Mouse (Mus musculus): ENCODE data around the gene Cyp4b1.
"Not testable (repeated sequence)": the region's sequence is repeated elsewhere in the genome, so short reads cannot be mapped to it uniquely, and the experiment has no call there.

Cyp4b1 gene

GRCm38 (mm10) chr4:115647580-115647979 lies at the start of gene Cyp4b1:
Gene Cyp4b1, minus strand, starts transcription at chr4:115647723.
- no peak for DNase-seq (ENCODE audit: extremely low spot score)

GRCm38 (mm10) chr4:115686299-115686698 lies 38.8 kb upstream of the Cyp4b1 start:
- no peak for DNase-seq (ENCODE audit: extremely low spot score)

- no peak for DNase-seq (ENCODE audit: extremely low spot score)
Measured at GRCm38 (mm10) chr4:115659190-115659589, 11.7 kb upstream of the Cyp4b1 start.

GRCm38 (mm10) chr4:115657867-115658249 lies 10.3 kb upstream of the Cyp4b1 start:
- DNase-seq (ENCODE audit: extremely low spot score) = no peak

GRCm38 (mm10) chr4:115657104-115657866 lies 9.8 kb upstream of the Cyp4b1 start:
- peak; percentile 65 for DNase-seq (ENCODE audit: extremely low spot score)

- DNase-seq (ENCODE audit: extremely low spot score) = not testable (repeated sequence)
Measured at GRCm38 (mm10) chr4:115656535-115656922, 9.0 kb upstream of the Cyp4b1 start.

- not testable (repeated sequence) for DNase-seq (ENCODE audit: extremely low spot score)
Measured at GRCm38 (mm10) chr4:115655841-115656534, 8.5 kb upstream of the Cyp4b1 start.

- DNase-seq (ENCODE audit: extremely low spot score) = no peak
Measured at GRCm38 (mm10) chr4:115650866-115651265, 3.3 kb upstream of the Cyp4b1 start.

GRCm38 (mm10) chr4:115649344-115649743 lies 1.8 kb upstream of the Cyp4b1 start:
- DNase-seq (ENCODE audit: extremely low spot score) = no peak

GRCm38 (mm10) chr4:115648752-115649151 lies 1.2 kb upstream of the Cyp4b1 start:
- DNase-seq (ENCODE audit: extremely low spot score) = no peak

GRCm38 (mm10) chr4:115645371-115645770 lies 2.2 kb downstream of the Cyp4b1 start:
- no peak for DNase-seq (ENCODE audit: extremely low spot score)

- no peak for DNase-seq (ENCODE audit: extremely low spot score)
Measured at GRCm38 (mm10) chr4:115642967-115643754, 4.4 kb downstream of the Cyp4b1 start.

- DNase-seq (ENCODE audit: extremely low spot score) = not testable (repeated sequence)
Measured at GRCm38 (mm10) chr4:115625560-115625959, 22.0 kb downstream of the Cyp4b1 start.

GRCm38 (mm10) chr4:115614005-115614404 lies 33.5 kb downstream of the Cyp4b1 start:
- no peak for DNase-seq (ENCODE audit: extremely low spot score)

- DNase-seq (ENCODE audit: extremely low spot score) = not testable (repeated sequence)
Measured at GRCm38 (mm10) chr4:115600611-115601010, 46.9 kb downstream of the Cyp4b1 start, which contains the start of gene Cyp4a32. Gene Cyp4a32, plus strand, starts transcription at chr4:115600969.

- no peak for DNase-seq (ENCODE audit: extremely low spot score)
Measured at GRCm38 (mm10) chr4:115596824-115597336, 50.6 kb downstream of the Cyp4b1 start.

GRCm38 (mm10) chr4:115596357-115596756 lies 51.2 kb downstream of the Cyp4b1 start:
- DNase-seq (ENCODE audit: extremely low spot score) = no peak

GRCm38 (mm10) chr4:115583036-115583435 lies 64.5 kb downstream of the Cyp4b1 start:
- no peak for DNase-seq (ENCODE audit: extremely low spot score)

GRCm38 (mm10) chr4:115575776-115576175 lies 71.7 kb downstream of the Cyp4b1 start:
- no peak for DNase-seq (ENCODE audit: extremely low spot score)

GRCm38 (mm10) chr4:115575255-115575654 lies 72.3 kb downstream of the Cyp4b1 start:
- no peak for DNase-seq (ENCODE audit: extremely low spot score)

Data from embryo, embryonic 9.5 days (tissue).